Mouse (Mus musculus) spleen, adult 2 months (tissue): ENCODE measurements around the gene Slco1b2. TPM values are rescaled to one million over a fixed set of nuclear protein-coding genes. Genes with fewer than 3 reads are reported as not detected.

Source experiments
- DNase-seq, 2 experiments: peaks; one replicate each; pipeline versions ENCODE4 v3.0.0 to v3.0.0-alpha.2; 2012 to 2021; ENCODE audit warnings: low spot score in 2 of 2, low read depth in 1 of 2
- H3K27ac ChIP-seq: fragments of 200-500 bp; 2 replicates; pipeline ENCODE4 v1.5.1; 2012; ENCODE audit warnings: low read length, inconsistent platforms; ENCODE audit not compliant: insufficient read depth
- H3K27me3 ChIP-seq: fragments of 200-500 bp; 2 replicates; pipeline ENCODE4 v1.6.1; 2012; ENCODE audit warnings: mild to moderate bottlenecking, moderate library complexity, low read length, inconsistent platforms; ENCODE audit not compliant: control insufficient read depth, insufficient read depth
- H3K36me3 ChIP-seq: fragments of 200-500 bp; 2 replicates; pipeline ENCODE4 v1.6.1; 2012; ENCODE audit warnings: mild to moderate bottlenecking, low read length, inconsistent platforms; ENCODE audit not compliant: control insufficient read depth, insufficient read depth
- H3K4me1 ChIP-seq: fragments of 200-500 bp; 2 replicates; pipeline ENCODE4 v1.6.1; 2011; ENCODE audit warnings: inconsistent platforms; ENCODE audit not compliant: control insufficient read depth, insufficient read depth, insufficient read length
- H3K4me3 ChIP-seq: fragments of 200-500 bp; 2 replicates; pipeline ENCODE4 v1.5.1; 2011; ENCODE audit warnings: mild to moderate bottlenecking, inconsistent platforms; ENCODE audit not compliant: insufficient read depth, insufficient read length; ENCODE audit errors: extremely low read depth
- CTCF ChIP-seq: fragments of 200-500 bp; IDR thresholded peaks from 2 replicates; pipeline ENCODE4 v1.5.1; 2011; ENCODE audit warnings: mild to moderate bottlenecking, inconsistent platforms; ENCODE audit not compliant: insufficient read depth, insufficient read length, insufficient replicate concordance; ENCODE audit errors: extremely low read depth
- POLR2A ChIP-seq: fragments of 200-500 bp; IDR thresholded peaks from 2 replicates; pipeline ENCODE4 v1.6.1; 2011; ENCODE audit warnings: low read depth, low read length, inconsistent platforms
- WGBS: fragments of 180-500 bp; shearing (Covaris S2); methylation state at CpG from one replicate; pipeline ENCODE4 v1.1.7; 2018; 5-methylcytosine and 5-hydroxymethylcytosine counted together
- polyA plus RNA-seq: library from polyadenylated mRNA; depleted of rRNA; stranded (reverse); fragments of >200 nt; gene quantifications from 2 replicates; pipeline ENCODE4 v1.2.3, GENCODE M21; 2012

The Slco1b2 gene
- polyA plus RNA-seq, 1 experiment = not detected

DNA sequence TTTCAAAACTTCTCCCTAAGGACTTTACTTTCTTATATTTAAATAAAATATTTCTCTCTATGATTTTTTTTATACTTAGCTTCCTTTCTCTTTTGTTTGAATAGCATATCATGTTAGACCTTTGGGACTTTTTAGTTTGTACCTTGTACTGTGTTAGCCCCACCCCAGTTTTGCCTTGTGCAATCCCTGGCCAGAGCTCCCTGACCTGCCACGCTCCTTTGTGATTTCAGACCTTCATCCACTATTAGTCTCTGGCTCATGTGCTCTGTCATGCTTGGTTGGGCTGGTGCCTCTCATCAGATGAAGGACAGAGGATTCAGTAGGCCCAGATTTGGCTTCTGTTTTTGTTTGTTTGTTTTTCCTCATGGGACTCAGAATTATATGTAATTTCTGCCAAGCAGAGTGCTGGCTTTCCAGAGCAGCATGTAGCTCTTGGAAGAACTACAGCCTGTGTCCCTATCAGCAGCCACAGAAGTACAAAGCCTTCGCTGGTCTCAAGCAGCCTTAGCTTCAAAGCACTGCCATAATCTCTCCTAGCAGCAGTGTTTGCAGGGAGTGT is 18.5 kb upstream of the Slco1b2 start:
- no peak for TF ChIP-seq POLR2A
- TF ChIP-seq CTCF = no peak
- no peaks in the 10 kb centered on the region for H3K4me1 ChIP-seq
- DNase-seq = no peak
- H3K27me3 ChIP-seq = no peaks in the 10 kb centered on the region
- 65% methylated on average over 2 of the region's 2 CpGs for WGBS
- H3K36me3 ChIP-seq = no peaks in the 10 kb centered on the region
- no peak overlapping the region for H3K27ac ChIP-seq
- no peak overlapping the region for H3K4me3 ChIP-seq

DNA sequence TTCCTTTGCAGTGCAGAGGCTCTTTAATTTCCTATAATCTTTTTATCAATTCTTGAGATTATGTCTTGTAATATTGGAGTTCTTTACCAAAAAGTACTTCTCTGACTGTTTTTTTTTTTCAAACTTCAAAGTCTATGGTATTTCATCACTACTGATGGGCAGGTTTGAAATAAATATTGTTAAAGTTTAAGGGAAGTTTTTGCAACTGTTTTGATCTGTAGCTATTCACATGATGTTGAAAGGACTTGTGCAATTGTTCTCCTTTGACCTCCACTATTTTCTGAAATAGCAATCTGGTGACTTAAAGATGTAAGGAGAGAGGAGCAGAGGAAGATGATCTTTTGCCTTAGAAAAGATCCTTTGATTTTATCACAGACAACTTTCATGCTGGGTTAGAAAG is 15.3 kb upstream of the Slco1b2 start:
- no peak for DNase-seq
- Histone ChIP-seq H3K4me1 (no peaks in the 10 kb centered on the region), H3K27me3 (no peaks in the 10 kb centered on the region), H3K4me3 (no peak overlapping the region), H3K36me3 (no peaks in the 10 kb centered on the region), H3K27ac (no peak overlapping the region)
- no peak for TF ChIP-seq CTCF
- TF ChIP-seq POLR2A = no peak

DNA sequence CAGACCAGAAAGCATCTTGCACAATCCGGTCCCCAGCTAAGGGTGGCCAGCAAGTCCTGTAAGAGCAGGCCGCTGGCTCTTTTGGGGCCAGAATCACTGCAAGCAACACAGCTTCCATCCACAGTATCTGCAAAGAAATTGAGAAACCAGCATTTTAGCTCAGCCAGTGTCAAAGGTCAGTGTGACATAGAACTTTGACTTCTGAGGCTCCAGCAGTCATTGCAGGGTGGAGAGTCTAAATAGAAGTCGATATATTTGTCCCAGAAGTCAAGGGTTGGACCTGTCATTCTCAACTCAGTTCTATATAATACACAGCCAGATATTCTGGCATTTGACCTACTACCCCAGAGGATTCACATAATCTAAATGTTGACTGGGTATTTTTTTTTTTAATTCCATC is 14.0 kb upstream of the Slco1b2 start:
- TF ChIP-seq POLR2A (no peak), CTCF (no peak)
- Histone ChIP-seq H3K4me1 (no peaks in the 10 kb centered on the region), H3K27me3 (no peaks in the 10 kb centered on the region), H3K27ac (no peak overlapping the region), H3K36me3 (no peaks in the 10 kb centered on the region), H3K4me3 (no peak overlapping the region)
- no peak for DNase-seq
- 87% methylated on average over 3 of the region's 3 CpGs for WGBS

DNA sequence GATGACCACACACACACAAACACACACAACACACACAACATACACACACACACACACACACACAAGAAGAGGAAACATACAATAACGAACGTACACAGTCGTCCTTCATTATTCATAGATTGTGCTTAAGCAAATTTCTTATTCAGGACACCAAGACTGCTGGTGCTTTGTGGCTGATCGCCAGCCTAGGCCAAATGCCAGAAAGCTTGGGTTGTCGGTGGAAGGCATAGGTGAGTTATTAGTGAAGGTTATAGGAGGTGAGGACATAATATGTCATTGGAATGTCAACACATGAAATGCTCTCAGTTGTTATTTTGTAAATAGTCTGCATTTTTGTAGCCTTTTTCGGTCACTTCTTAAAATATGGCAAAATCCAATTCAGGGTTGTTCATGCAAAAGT is 3.6 kb downstream of the Slco1b2 start:
- no peaks in the 10 kb centered on the region for H3K27me3 ChIP-seq
- H3K4me3 ChIP-seq = no peak overlapping the region
- no peak overlapping the region for H3K27ac ChIP-seq
- H3K4me1 ChIP-seq = no peaks in the 10 kb centered on the region
- 88% methylated on average over 6 of the region's 6 CpGs for WGBS
- no peak for DNase-seq
- H3K36me3 ChIP-seq = no peaks in the 10 kb centered on the region
- TF ChIP-seq POLR2A = no peak
- no peak for TF ChIP-seq CTCF

DNA sequence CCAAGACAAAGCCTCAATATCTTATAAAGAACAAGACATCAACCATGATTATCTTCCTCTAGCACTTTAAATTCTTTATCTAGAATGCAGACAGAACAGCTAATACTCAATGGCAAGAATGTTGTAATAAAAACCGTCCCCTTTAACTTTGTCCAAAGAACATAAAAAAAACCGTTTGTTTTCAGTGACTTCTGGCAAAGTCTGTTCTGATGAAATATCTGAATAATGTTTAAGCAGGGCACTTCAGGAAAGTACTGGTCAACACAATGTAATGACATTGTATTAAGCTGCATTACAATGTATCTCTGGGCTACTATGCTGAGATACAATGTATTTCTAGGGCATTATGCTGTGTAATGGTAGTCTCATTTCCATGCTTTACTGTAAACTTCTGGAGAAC is 5.9 kb downstream of the Slco1b2 start:
- H3K36me3 ChIP-seq = no peaks in the 10 kb centered on the region
- 71% methylated on average over 2 of the region's 2 CpGs for WGBS
- no peak overlapping the region for H3K4me3 ChIP-seq
- no peak overlapping the region for H3K27ac ChIP-seq
- DNase-seq = no peak
- TF ChIP-seq CTCF (no peak), POLR2A (no peak)
- no peaks in the 10 kb centered on the region for H3K4me1 ChIP-seq
- no peaks in the 10 kb centered on the region for H3K27me3 ChIP-seq

DNA sequence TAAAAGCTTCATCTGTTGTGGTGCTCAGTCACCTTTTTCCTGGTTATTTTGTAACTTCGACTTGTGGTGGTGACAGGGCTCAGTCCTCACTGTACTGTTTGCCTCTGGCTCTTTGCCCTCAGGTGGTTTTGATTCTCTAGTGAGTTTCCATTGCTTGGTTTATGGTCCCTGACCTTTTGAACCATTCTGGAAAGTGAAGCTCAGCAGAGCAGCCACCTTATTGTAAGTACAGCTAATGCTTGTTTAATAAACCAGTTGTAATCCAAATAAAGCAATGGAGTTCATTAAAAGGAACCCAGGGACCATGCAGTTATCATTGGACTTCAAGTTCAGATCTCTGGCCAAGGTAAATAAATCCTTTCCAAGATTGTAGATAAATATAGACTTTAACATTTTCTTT is 11.3 kb downstream of the Slco1b2 start:
- H3K4me3 ChIP-seq = no peak overlapping the region
- no peak for DNase-seq
- no peaks in the 10 kb centered on the region for H3K4me1 ChIP-seq
- TF ChIP-seq CTCF (no peak), POLR2A (no peak)
- no peaks in the 10 kb centered on the region for H3K27me3 ChIP-seq
- H3K36me3 ChIP-seq = no peaks in the 10 kb centered on the region
- no peak overlapping the region for H3K27ac ChIP-seq
- 47% methylated on average over 1 of the region's 1 CpGs for WGBS

DNA sequence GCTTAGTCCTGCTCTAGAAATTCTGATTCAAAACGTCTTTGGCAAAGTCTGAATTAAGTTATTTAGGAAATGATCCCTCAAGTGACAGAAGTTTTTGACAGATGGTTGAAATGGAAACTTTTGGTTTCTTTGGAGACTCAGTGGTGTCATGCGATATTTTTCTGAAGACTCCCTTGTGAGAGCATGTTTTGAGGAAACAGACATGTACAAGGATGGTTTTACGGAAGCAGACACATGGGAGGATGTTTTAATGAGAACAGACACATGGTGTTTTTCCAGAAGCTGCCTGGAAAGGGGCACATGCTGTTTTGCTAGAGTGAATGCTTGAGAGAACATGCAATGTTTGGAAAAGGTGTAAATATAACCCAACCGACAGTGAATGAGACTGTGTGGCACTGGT is 57.7 kb downstream of the Slco1b2 start:
- Histone ChIP-seq H3K27me3 (no peaks in the 10 kb centered on the region), H3K36me3 (no peaks in the 10 kb centered on the region), H3K27ac (no peak overlapping the region), H3K4me3 (no peak overlapping the region), H3K4me1 (no peaks in the 10 kb centered on the region)
- TF ChIP-seq CTCF (no peak), POLR2A (no peak)
- WGBS = 78% methylated on average over 4 of the region's 4 CpGs
- no peak for DNase-seq
